Mouse (Mus musculus) liver, adult (tissue): ENCODE results near the gene Sytl2.

Experiments
- GATA4 ChIP-seq: IDR thresholded peaks from 2 replicates; pipeline ENCODE4 v1.6.1; 2014; ENCODE audit warnings: mild to moderate bottlenecking, low read length; ENCODE audit not compliant: insufficient replicate concordance

Gene Sytl2

GRCm38 (mm10) chr7:90284793-90285192, 17.3 kb upstream of the Sytl2 start:
- no peak for TF ChIP-seq GATA4

GRCm38 (mm10) chr7:90291885-90292284, 10.2 kb upstream of the Sytl2 start:
- TF ChIP-seq GATA4 = no peak

GRCm38 (mm10) chr7:90302647-90303552, 848 bp downstream of the Sytl2 start:
- no peak for TF ChIP-seq GATA4

- TF ChIP-seq GATA4 = no peak
Measured at GRCm38 (mm10) chr7:90306079-90306478, 4.0 kb downstream of the Sytl2 start.

- no peak for TF ChIP-seq GATA4
Measured at GRCm38 (mm10) chr7:90306968-90307367, 4.9 kb downstream of the Sytl2 start.

GRCm38 (mm10) chr7:90308003-90308402, 6.0 kb downstream of the Sytl2 start:
- no peak for TF ChIP-seq GATA4

GRCm38 (mm10) chr7:90312151-90312883, 10.3 kb downstream of the Sytl2 start:
- no peak for TF ChIP-seq GATA4

- TF ChIP-seq GATA4 = no peak
Measured at GRCm38 (mm10) chr7:90313421-90313820, 11.4 kb downstream of the Sytl2 start.

GRCm38 (mm10) chr7:90316823-90317222, 14.8 kb downstream of the Sytl2 start:
- no peak for TF ChIP-seq GATA4

- no peak for TF ChIP-seq GATA4
Measured at GRCm38 (mm10) chr7:90319446-90319845, 17.4 kb downstream of the Sytl2 start.

GRCm38 (mm10) chr7:90320124-90320523, 18.1 kb downstream of the Sytl2 start:
- no peak for TF ChIP-seq GATA4

- TF ChIP-seq GATA4 = no peak
Measured at GRCm38 (mm10) chr7:90325166-90325565, 23.1 kb downstream of the Sytl2 start.

GRCm38 (mm10) chr7:90330200-90330599, 28.1 kb downstream of the Sytl2 start:
- no peak for TF ChIP-seq GATA4

GRCm38 (mm10) chr7:90332483-90333065, 30.5 kb downstream of the Sytl2 start:
- no peak for TF ChIP-seq GATA4

- TF ChIP-seq GATA4 = no peak
Measured at GRCm38 (mm10) chr7:90334362-90334761, 32.3 kb downstream of the Sytl2 start.

- TF ChIP-seq GATA4 = no peak
Measured at GRCm38 (mm10) chr7:90334831-90335230, 32.8 kb downstream of the Sytl2 start.
